Mouse (Mus musculus) testis, adult 2 months (tissue): Measurements from ENCODE around the gene P2ry14.

ENCODE experiments used
- CTCF ChIP-seq: fragments of 200-500 bp; IDR thresholded peaks from 2 replicates; pipeline ENCODE4 v1.5.1; 2012; ENCODE audit warnings: low read depth, mild to moderate bottlenecking, inconsistent platforms, low read length, moderate library complexity; ENCODE audit not compliant: control insufficient read depth, insufficient read depth, insufficient replicate concordance
- POLR2A ChIP-seq: fragments of 200-500 bp; IDR thresholded peaks from 2 replicates; pipeline ENCODE4 v1.6.1; 2012; ENCODE audit warnings: low read depth, mild to moderate bottlenecking, inconsistent platforms, low read length, moderate library complexity; ENCODE audit not compliant: control insufficient read depth

GRCm38 (mm10) chr3:59169921-59170627, 16.7 kb upstream of the P2ry14 start:
- TF ChIP-seq POLR2A (no peak), CTCF (no peak)
